Mouse (Mus musculus) midbrain, postnatal 0 days (tissue): ENCODE results near the gene Lgals3. TPM values are rescaled to one million over a fixed set of nuclear protein-coding genes. Genes with fewer than 3 reads are reported as not detected.

Experiments
- ATAC-seq: fragments of 200-750 bp; cut with Nextera tagmentation; 2 replicates; pipeline ENCODE4 v1.8.0; 2017; ENCODE audit warnings: moderate number of reproducible peaks, mild to moderate bottlenecking, moderate TSS enrichment, moderate library complexity; ENCODE audit not compliant: low FRiP score
- DNase-seq: peaks from one replicate; pipeline ENCODE4 v3.0.0-alpha.2; 2015; ENCODE audit warnings: low spot score
- H3K27ac ChIP-seq: fragments of 300-500 bp; sonication (generic); 2 replicates; pipeline ENCODE4 v1.5.1; 2014; ENCODE audit warnings: low read depth, mild to moderate bottlenecking, low read length, mixed read lengths
- H3K27me3 ChIP-seq: fragments of 300-500 bp; sonication (generic); 2 replicates; pipeline ENCODE4 v1.6.1; 2014; ENCODE audit warnings: low read length, control low read depth, mixed read lengths; ENCODE audit not compliant: insufficient read depth
- H3K36me3 ChIP-seq: fragments of 300-500 bp; sonication (generic); 2 replicates; pipeline ENCODE4 v1.6.1; 2014; ENCODE audit warnings: low read length, control low read depth, mixed read lengths; ENCODE audit not compliant: insufficient read depth
- H3K4me1 ChIP-seq: fragments of 300-500 bp; sonication (generic); 2 replicates; pipeline ENCODE4 v1.6.1; 2014; ENCODE audit warnings: mild to moderate bottlenecking, control low read depth, antibody characterized with exemption, low read length, mixed read lengths; ENCODE audit not compliant: insufficient read depth
- H3K4me2 ChIP-seq: fragments of 300-500 bp; sonication (generic); 2 replicates; pipeline ENCODE4 v1.6.1; 2014; ENCODE audit warnings: low read depth, mild to moderate bottlenecking, low read length, mixed read lengths; ENCODE audit not compliant: poor library complexity, severe bottlenecking
- H3K4me3 ChIP-seq: fragments of 300-500 bp; sonication (generic); 2 replicates; pipeline ENCODE4 v1.5.1; 2014; ENCODE audit warnings: low read depth, mild to moderate bottlenecking, low read length, moderate library complexity
- H3K9ac ChIP-seq: fragments of 300-500 bp; sonication (generic); replicated peaks from 2 replicates; pipeline ENCODE4 v1.6.1; 2014; ENCODE audit warnings: mild to moderate bottlenecking, low read length, moderate library complexity, mixed read lengths; ENCODE audit not compliant: poor library complexity, severe bottlenecking
- H3K9me3 ChIP-seq: fragments of 300-500 bp; sonication (generic); 2 replicates; pipeline ENCODE4 v1.6.1; 2016; ENCODE audit warnings: low read length, control low read depth
- CTCF ChIP-seq: IDR thresholded peaks from 2 replicates; pipeline ENCODE4 v1.5.1; 2016; ENCODE audit warnings: antibody characterized with exemption, mild to moderate bottlenecking
- WGBS: fragments of 180-500 bp; shearing (Covaris S2); extraction: QIAGEN DNeasy Blood & Tissue Kit; methylation state at CpG from one replicate; pipeline ENCODE4 v1.1.7; 2014; 5-methylcytosine and 5-hydroxymethylcytosine counted together
- polyA plus RNA-seq: library from polyadenylated mRNA; unstranded; fragments of >200 nt; fragmentation: Nextera tagmentation; extraction: Ambion mirVana; gene quantifications from 2 replicates; pipeline ENCODE4 v1.2.1, GENCODE M21; 2015
- total RNA-seq: library from RNA; depleted of rRNA; stranded (reverse); fragments of >200 nt; gene quantifications from 2 replicates; pipeline ENCODE4 v1.2.3, GENCODE M21; 2014

The Lgals3 gene
- total and polyA plus RNA-seq, 2 experiments from 2014 or later = 3.7 to 6.3 TPM

- no peak for TF ChIP-seq CTCF
- WGBS = 58% methylated on average over 6 of the region's 6 CpGs
Measured at GRCm38 (mm10) chr14:47371689-47372088, 4.1 kb downstream of the Lgals3 start.

DNA sequence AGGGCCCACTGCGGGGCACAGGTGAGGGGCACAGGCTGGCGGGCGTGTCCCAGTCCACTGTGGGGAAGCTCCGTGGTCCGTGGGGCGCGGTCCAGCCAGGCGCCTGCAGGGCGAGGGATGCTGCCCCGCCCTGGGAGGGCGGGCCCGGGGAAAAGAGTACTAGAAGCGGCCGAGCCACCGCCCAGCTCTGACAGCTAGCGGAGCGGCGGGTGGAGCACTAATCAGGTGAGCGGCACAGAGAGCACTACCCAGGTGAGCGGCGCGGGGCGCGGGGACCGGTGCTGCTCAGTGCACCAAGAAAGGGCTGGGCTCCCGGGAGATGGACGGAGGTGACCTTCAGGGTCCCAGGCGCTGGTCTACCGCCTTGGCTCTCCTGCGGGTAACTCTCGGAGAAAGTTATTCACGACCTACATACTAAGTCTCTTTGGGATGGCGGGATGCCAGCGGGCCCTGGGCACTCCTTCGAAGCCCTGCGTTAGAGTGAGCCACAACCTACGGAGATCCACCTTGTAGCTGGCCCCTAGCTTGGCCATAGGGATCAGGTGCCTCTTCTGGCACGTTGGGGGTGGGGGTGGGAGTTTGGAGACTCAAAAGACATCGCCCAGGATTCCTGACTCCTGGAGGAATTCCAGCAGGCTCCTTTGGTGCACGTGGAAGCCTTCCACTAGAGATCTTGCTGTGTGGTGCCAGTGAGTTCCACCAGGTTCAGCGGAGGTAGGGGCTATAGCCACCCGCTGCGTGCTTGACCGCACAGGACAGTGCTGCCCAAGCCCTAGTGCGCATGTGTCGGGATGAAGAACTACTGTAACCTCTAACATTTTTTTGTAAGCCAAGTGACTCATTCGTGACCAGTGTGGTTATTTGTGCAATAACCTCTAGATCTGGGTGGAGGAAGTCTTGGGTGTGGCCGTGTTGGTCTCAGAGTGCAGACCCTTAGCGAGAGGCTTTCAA, 6.5 kb downstream of the Lgals3 start:
- Histone ChIP-seq H3K27me3 (0 out of 2 replicates have a peak, but pooled peaks cover 7% of the 10 kb centered on the region), H3K9me3 (no peaks in the 10 kb centered on the region), H3K36me3 (no peaks in the 10 kb centered on the region), H3K4me2 (peak overlapping the region; percentile 78), H3K4me1 (peaks cover 7% of the 10 kb centered on the region; the same call in 1 of the 2 replicates), H3K4me3 (peak overlapping the region; percentile 36), H3K9ac (peak overlapping the region; percentile 44; the same call in 1 of the 2 replicates), H3K27ac (no peak overlapping the region)
- ATAC-seq = peak; percentile 48; the same call in 1 of the 2 replicates
- 16% methylated on average over 49 of the region's 49 CpGs for WGBS
- no peak for DNase-seq
- no peak for TF ChIP-seq CTCF

More at GRCm38 (mm10) chr14:47371689-47372088, 4.1 kb downstream of the Lgals3 start:
- H3K4me2 ChIP-seq = no peak overlapping the region
- no peak for ATAC-seq
- H3K9me3 ChIP-seq = no peaks in the 10 kb centered on the region
- no peak overlapping the region for H3K4me3 ChIP-seq
- H3K27me3 ChIP-seq = 0 out of 2 replicates have a peak, but pooled peaks cover 7% of the 10 kb centered on the region
- peaks cover 17% of the 10 kb centered on the region for H3K4me1 ChIP-seq
- no peaks in the 10 kb centered on the region for H3K36me3 ChIP-seq
- no peak for DNase-seq
- H3K27ac ChIP-seq = no peak overlapping the region
- H3K9ac ChIP-seq = no peak overlapping the region

GRCm38 (mm10) chr14:47376526-47376925, 9.0 kb downstream of the Lgals3 start:
- Histone ChIP-seq H3K4me2 (no peak overlapping the region), H3K9ac (no peak overlapping the region), H3K9me3 (no peaks in the 10 kb centered on the region), H3K4me1 (peaks cover 7% of the 10 kb centered on the region; the same call in 1 of the 2 replicates), H3K27me3 (0 out of 2 replicates have a peak, but pooled peaks cover 7% of the 10 kb centered on the region), H3K36me3 (no peaks in the 10 kb centered on the region), H3K27ac (no peak overlapping the region), H3K4me3 (no peak overlapping the region)
- TF ChIP-seq CTCF = no peak
- DNase-seq = no peak
- no peak for ATAC-seq
- WGBS = 69% methylated on average over 2 of the region's 2 CpGs

GRCm38 (mm10) chr14:47378336-47378735, 10.8 kb downstream of the Lgals3 start:
- no peak for TF ChIP-seq CTCF
- no peak for ATAC-seq
- no peak for DNase-seq
- no peaks in the 10 kb centered on the region for H3K9me3 ChIP-seq
- no peak overlapping the region for H3K9ac ChIP-seq
- H3K36me3 ChIP-seq = no peaks in the 10 kb centered on the region
- no peak overlapping the region for H3K27ac ChIP-seq
- peaks cover 7% of the 10 kb centered on the region; the same call in 1 of the 2 replicates for H3K4me1 ChIP-seq
- 85% methylated on average over 6 of the region's 7 CpGs for WGBS
- H3K27me3 ChIP-seq = 0 out of 2 replicates have a peak, but pooled peaks cover 7% of the 10 kb centered on the region
- H3K4me2 ChIP-seq = no peak overlapping the region
- H3K4me3 ChIP-seq = no peak overlapping the region

DNA sequence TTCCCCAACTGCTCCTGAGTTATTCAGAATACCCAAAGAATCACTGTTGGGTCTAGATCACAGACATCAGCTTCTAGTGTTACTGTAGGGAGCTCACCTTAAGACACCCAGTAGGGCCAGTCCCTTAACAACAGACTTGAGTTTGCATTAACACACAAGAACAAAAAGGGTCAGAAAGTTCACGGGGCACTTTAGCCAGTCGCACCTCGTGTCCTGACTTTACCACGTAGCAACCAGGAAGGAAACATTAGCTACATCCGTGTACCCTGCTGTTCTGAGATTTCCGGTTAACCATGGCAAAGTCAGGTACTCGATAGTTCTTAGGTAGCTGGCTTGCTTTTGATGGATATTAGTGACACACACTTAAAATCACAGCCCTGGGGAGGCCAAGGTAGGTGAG, 16.4 kb downstream of the Lgals3 start:
- H3K27me3 ChIP-seq = no peaks in the 10 kb centered on the region
- no peaks in the 10 kb centered on the region for H3K4me1 ChIP-seq
- TF ChIP-seq CTCF = no peak
- H3K27ac ChIP-seq = no peak overlapping the region
- no peaks in the 10 kb centered on the region for H3K9me3 ChIP-seq
- ATAC-seq (no peak), DNase-seq (no peak)
- no peak overlapping the region for H3K9ac ChIP-seq
- 91% methylated on average over 7 of the region's 7 CpGs for WGBS
- H3K4me2 ChIP-seq = no peak overlapping the region
- no peaks in the 10 kb centered on the region for H3K36me3 ChIP-seq
- no peak overlapping the region for H3K4me3 ChIP-seq

DNA sequence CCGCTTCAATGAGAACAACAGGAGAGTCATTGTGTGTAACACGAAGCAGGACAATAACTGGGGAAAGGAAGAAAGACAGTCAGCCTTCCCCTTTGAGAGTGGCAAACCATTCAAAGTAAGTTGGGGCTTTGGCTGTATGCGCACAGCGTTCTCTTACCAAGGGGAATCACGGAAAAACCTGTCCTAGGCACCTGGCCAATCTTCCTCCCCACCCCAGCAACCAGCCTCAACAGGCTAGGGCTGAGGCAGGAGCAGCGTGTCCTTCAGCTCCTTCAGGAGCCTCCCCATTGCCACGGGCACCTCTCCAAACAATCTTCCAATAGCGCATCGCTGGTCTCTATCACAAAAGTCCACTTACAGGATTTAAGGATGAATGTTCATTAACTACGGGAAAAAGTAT, 17.1 kb downstream of the Lgals3 start:
- no peaks in the 10 kb centered on the region for H3K27me3 ChIP-seq
- DNase-seq (no peak), ATAC-seq (no peak)
- H3K27ac ChIP-seq = no peak overlapping the region
- 83% methylated on average over 10 of the region's 10 CpGs for WGBS
- H3K36me3 ChIP-seq = no peaks in the 10 kb centered on the region
- H3K9ac ChIP-seq = no peak overlapping the region
- no peak overlapping the region for H3K4me2 ChIP-seq
- no peaks in the 10 kb centered on the region for H3K9me3 ChIP-seq
- no peak for TF ChIP-seq CTCF
- no peak overlapping the region for H3K4me3 ChIP-seq
- no peaks in the 10 kb centered on the region for H3K4me1 ChIP-seq
